Mouse (Mus musculus): ENCODE data around the gene Tmem19.

The Tmem19 gene

GRCm38 (mm10) chr10:115311263-115311965, 50.9 kb downstream of the Tmem19 start:
- no peak for DNase-seq (ENCODE audit: low spot score in 2 of 2)

GRCm38 (mm10) chr10:115309191-115309590, 53.1 kb downstream of the Tmem19 start:
- DNase-seq (ENCODE audit: low spot score in 2 of 2) = no peak

- no peak for DNase-seq (ENCODE audit: low spot score in 2 of 2)
These were observed 54.9 kb downstream of the Tmem19 start for GRCm38 (mm10) chr10:115307331-115307875.

GRCm38 (mm10) chr10:115298683-115299082, 63.6 kb downstream of the Tmem19 start:
- no peak for DNase-seq (ENCODE audit: low spot score in 2 of 2)

GRCm38 (mm10) chr10:115297582-115297981, 64.7 kb downstream of the Tmem19 start:
- DNase-seq (ENCODE audit: low spot score in 2 of 2) = no peak

GRCm38 (mm10) chr10:115296401-115296935, 65.8 kb downstream of the Tmem19 start:
- DNase-seq (ENCODE audit: low spot score in 2 of 2) = no peak

- DNase-seq (ENCODE audit: low spot score in 2 of 2) = no peak
These were observed 67.1 kb downstream of the Tmem19 start for GRCm38 (mm10) chr10:115295162-115295561.

- DNase-seq (ENCODE audit: low spot score in 2 of 2) = no peak
These were observed 67.6 kb downstream of the Tmem19 start for GRCm38 (mm10) chr10:115294715-115295114.

- no peak for DNase-seq (ENCODE audit: low spot score in 2 of 2)
These were observed 68.4 kb downstream of the Tmem19 start for GRCm38 (mm10) chr10:115293946-115294345.

GRCm38 (mm10) chr10:115290671-115291070, 71.6 kb downstream of the Tmem19 start:
- no peak for DNase-seq (ENCODE audit: low spot score in 2 of 2)

Data from spleen, postnatal 10 days (tissue).